23 mouse cellular contexts compared by ENCODE assay signal in the genomic region with DNA sequence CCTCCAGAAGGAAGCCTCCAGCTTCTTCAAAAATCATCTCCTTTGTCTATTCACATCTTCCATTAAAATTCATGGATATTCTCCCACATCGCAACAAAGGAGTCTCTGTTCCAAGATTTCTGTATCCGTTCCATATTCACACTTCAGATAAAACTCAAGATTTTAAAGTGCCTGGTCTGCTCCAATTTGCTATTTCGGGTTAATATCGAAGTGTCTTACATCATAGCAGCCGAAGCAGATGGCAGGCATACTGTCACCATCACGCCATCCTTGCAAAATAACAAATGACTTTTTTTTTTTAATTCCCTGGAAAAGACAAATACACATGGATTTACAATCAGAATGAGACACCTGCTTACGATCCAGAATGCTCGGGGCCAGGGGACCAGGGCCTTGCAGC. TPM values are rescaled to one million over a fixed set of nuclear protein-coding genes. Genes with fewer than 3 reads are reported as not detected.
DNase-seq lines count a peak whose midpoint lies in the region; ATAC-seq and TF ChIP-seq lines count a peak whose summit lies in the region.
"Had no signal": no experiment of that assay in that cellular context is flagged by ENCODE, and none has a peak within 500 bp of the region (broad histone marks: within the 10 kb centered on the region; RNA-seq: fewer than 3 reads in every experiment).

No protein-coding gene starts in this region.

- 0 out of 2 replicates have a peak overlapping the region, but pooled peaks have one; percentile 15 for H3K27ac ChIP-seq in bone marrow macrophage, adult 2 months (ENCODE audit: insufficient read depth, low read depth, low read length)
- H3K27ac ChIP-seq: embryonic facial prominence, embryonic 10.5 days; heart, embryonic 15.5 days; limb, embryonic 12.5 days; liver, embryonic 12.5 days had no signal

- no peak for TF ChIP-seq CTCF in bone marrow macrophage, adult 2 months (IDR thresholded peaks at IDR 0.05; ENCODE audit: low read depth, low read length)
- no peak for TF ChIP-seq CTCF in brain, embryonic 14.5 days (IDR thresholded peaks at IDR 0.05; ENCODE audit: borderline replicate concordance, extremely low read depth, insufficient read depth, insufficient read length)

- ATAC-seq in frontal cortex, adult (ENCODE audit: low TSS enrichment): peak; percentile 47
- ATAC-seq: hindbrain, embryonic 16.5 days; intestine, embryonic 16.5 days; liver, embryonic 12.5 days; Patski had no signal

- TF ChIP-seq POLR2A in bone marrow macrophage, adult 2 months (IDR thresholded peaks at IDR 0.05; ENCODE audit: borderline replicate concordance, low read depth, low read length): no peak
- TF ChIP-seq POLR2A in brain, embryonic 14.5 days (IDR thresholded peaks at IDR 0.05; ENCODE audit: borderline replicate concordance, extremely low read depth, insufficient read depth, insufficient read length, poor library complexity, severe bottlenecking): no peak

- H3K4me3 ChIP-seq in bone marrow macrophage, adult 2 months (ENCODE audit: insufficient read depth, low read length): no peak overlapping the region
- H3K4me3 ChIP-seq: embryonic facial prominence, embryonic 10.5 days; heart, embryonic 15.5 days; limb, embryonic 12.5 days; liver, embryonic 12.5 days; neural tube, embryonic 15.5 days had no signal

- H3K4me1 ChIP-seq in bone marrow macrophage, adult 2 months (ENCODE audit: control insufficient read depth, insufficient read depth, low read length): peaks cover 69% of the 10 kb centered on the region

- no peak for DNase-seq in frontal cortex, postnatal 10 days (ENCODE audit: low spot score in 2 of 2)
- peak; percentile 55 for DNase-seq in layer of hippocampus, adult 9-11 months
- no peak for DNase-seq in layer of hippocampus, adult 11-12 months (ENCODE audit: low spot score)
- peak; percentile 71 for DNase-seq in brain, embryonic 14.5 days (ENCODE audit: low read depth)
- DNase-seq in lung, postnatal 25 days (ENCODE audit: low spot score): no peak
- no peak for DNase-seq in lung, postnatal 4 days
- DNase-seq: adrenal gland, adult 2 months; cerebellum, adult 9-10 months; heart, postnatal 36 days; kidney, postnatal 25 days; lung, adult 18-20 months; lung, postnatal 10 days had no signal

RNA-seq across cellular contexts. Expression of gene Lrch1, which starts 40.0 kb away (rescaled TPM):
- 21.3 and 21.8 TPM in 2 replicates for polyA plus RNA-seq in bone marrow macrophage, adult 2 months (2012; ENCODE audit: insufficient read depth, insufficient read length, missing spikeins)
- 11.9 and 15.3 TPM in 2 replicates for polyA plus RNA-seq in brain, embryonic 14.5 days (2012; rRNA removed)
- polyA plus RNA-seq: G1E had no signal

Comparison
In these comparisons a context has a peak if more than half of its experiments do, and no peak if none do; other contexts are left out.
1. DNase-seq: peak in layer of hippocampus, adult 9-11 months (single experiment) and brain, embryonic 14.5 days (single experiment); none in frontal cortex, postnatal 10 days (0 of 2), layer of hippocampus, adult 11-12 months (single experiment), lung, postnatal 25 days (single experiment) and lung, postnatal 4 days (0 of 2).